Mouse (Mus musculus): Measurements from ENCODE around the gene Bag6.

The Bag6 gene

GRCm38 (mm10) chr17:35166352-35167035, 31.5 kb downstream of the Bag6 start:
- DNase-seq (ENCODE audit: low read depth, low spot score), result peak; percentile 86

GRCm38 (mm10) chr17:35167794-35168193, 32.8 kb downstream of the Bag6 start:
- no peak for DNase-seq (ENCODE audit: low read depth, low spot score)

GRCm38 (mm10) chr17:35168541-35169207, 33.7 kb downstream of the Bag6 start:
- DNase-seq (ENCODE audit: low read depth, low spot score), result no peak

- DNase-seq (ENCODE audit: low read depth, low spot score), result no peak
Measured at GRCm38 (mm10) chr17:35172445-35173234, 37.7 kb downstream of the Bag6 start.

GRCm38 (mm10) chr17:35173329-35173728, 38.4 kb downstream of the Bag6 start:
- DNase-seq (ENCODE audit: low read depth, low spot score), result no peak

- DNase-seq (ENCODE audit: low read depth, low spot score), result no peak
Measured at GRCm38 (mm10) chr17:35174201-35174977, 39.4 kb downstream of the Bag6 start.

GRCm38 (mm10) chr17:35175382-35175781, 40.4 kb downstream of the Bag6 start:
- no peak for DNase-seq (ENCODE audit: low read depth, low spot score)

GRCm38 (mm10) chr17:35175968-35176367, 41.0 kb downstream of the Bag6 start, which contains the start of gene Aif1:
TSS of gene Aif1 (minus strand) at chr17:35176068.
- DNase-seq (ENCODE audit: low read depth, low spot score), result no peak

- peak; percentile 47 for DNase-seq (ENCODE audit: low read depth, low spot score)
Measured at GRCm38 (mm10) chr17:35178528-35178927, 43.5 kb downstream of the Bag6 start.

GRCm38 (mm10) chr17:35180093-35180492, 45.1 kb downstream of the Bag6 start:
- no peak for DNase-seq (ENCODE audit: low read depth, low spot score)

- peak; percentile 62 for DNase-seq (ENCODE audit: low read depth, low spot score)
Measured at GRCm38 (mm10) chr17:35185639-35186611, 50.9 kb downstream of the Bag6 start.

GRCm38 (mm10) chr17:35186681-35187080, 51.7 kb downstream of the Bag6 start:
- peak; percentile 67 for DNase-seq (ENCODE audit: low read depth, low spot score)

- no peak for DNase-seq (ENCODE audit: low read depth, low spot score)
Measured at GRCm38 (mm10) chr17:35187345-35187744, 52.4 kb downstream of the Bag6 start.

- no peak for DNase-seq (ENCODE audit: low read depth, low spot score)
Measured at GRCm38 (mm10) chr17:35187959-35188610, 53.1 kb downstream of the Bag6 start, which contains the start of gene Lst1. TSS of gene Lst1 (minus strand) at chr17:35188439.

GRCm38 (mm10) chr17:35189186-35189585, 54.2 kb downstream of the Bag6 start:
- DNase-seq (ENCODE audit: low read depth, low spot score), result no peak

- no peak for DNase-seq (ENCODE audit: low read depth, low spot score)
Measured at GRCm38 (mm10) chr17:35190096-35190495, 55.1 kb downstream of the Bag6 start.

GRCm38 (mm10) chr17:35191723-35192122, 56.7 kb downstream of the Bag6 start:
- DNase-seq (ENCODE audit: low read depth, low spot score), result no peak

GRCm38 (mm10) chr17:35192924-35193323, 57.9 kb downstream of the Bag6 start:
- DNase-seq (ENCODE audit: low read depth, low spot score), result no peak

- no peak for DNase-seq (ENCODE audit: low read depth, low spot score)
Measured at GRCm38 (mm10) chr17:35193881-35194843, 59.2 kb downstream of the Bag6 start, which contains the start of gene Ltb. TSS of gene Ltb (plus strand) at chr17:35194439.
